Mouse (Mus musculus): ENCODE results near the gene Pyurf.

DNA sequence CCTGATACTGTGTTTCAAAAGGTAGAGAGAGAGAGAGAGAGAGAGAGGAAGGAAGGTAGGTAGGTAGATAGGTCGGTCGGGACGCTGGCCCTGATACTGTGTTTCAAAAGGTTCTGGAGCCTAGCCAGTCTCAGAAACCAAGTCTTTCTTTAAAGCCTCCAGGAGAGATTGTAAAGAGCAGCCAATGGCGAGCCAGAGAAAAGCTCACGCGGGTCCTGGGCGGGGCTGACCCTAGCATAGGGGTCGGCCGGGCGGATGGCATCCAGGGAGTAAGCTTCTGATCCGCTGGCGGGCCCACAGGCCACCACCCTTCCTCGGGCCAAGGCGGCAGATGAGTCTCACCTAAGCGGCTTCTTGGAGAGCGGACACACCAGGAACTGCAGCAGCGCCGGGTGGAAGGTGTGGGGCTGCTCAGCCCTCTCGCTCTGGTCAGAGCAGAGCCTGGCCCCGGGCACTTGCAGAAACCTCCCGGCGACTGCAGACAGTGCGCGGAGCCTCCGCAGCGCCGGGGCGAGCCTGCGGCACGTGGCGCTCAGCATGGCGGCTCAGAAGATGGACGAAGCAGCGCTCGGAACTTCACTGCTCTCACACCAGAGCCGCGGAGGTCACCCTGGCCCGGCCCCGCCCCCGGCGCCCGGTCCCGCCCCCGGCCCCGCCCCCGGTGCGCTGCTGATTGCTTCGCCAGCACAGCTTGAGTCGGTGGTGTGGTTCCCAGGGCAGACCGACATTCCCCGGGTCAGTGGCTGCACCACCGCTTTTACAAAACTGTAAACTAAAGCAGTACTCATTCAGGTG, at the start of gene Pyurf:
- TF ChIP-seq GATA1 (IDR thresholded peaks at IDR 0.05; ENCODE audit: low read length) (no peak), TAL1 (IDR thresholded peaks at IDR 0.05; ENCODE audit: low read length) (no peak)
